Mouse (Mus musculus): Measurements from ENCODE around the gene Ptpa.

Ptpa gene

GRCm38 (mm10) chr2:30439631-30440030 is 23.8 kb downstream of the Ptpa start:
- no peak for DNase-seq

- DNase-seq, result no peak
Observed at GRCm38 (mm10) chr2:30440211-30440700, 24.4 kb downstream of the Ptpa start.

GRCm38 (mm10) chr2:30440701-30441517 is 25.1 kb downstream of the Ptpa start:
- peak; percentile 69 for DNase-seq

- peak; percentile 53 for DNase-seq
Observed at GRCm38 (mm10) chr2:30441518-30442497, 26.0 kb downstream of the Ptpa start.

GRCm38 (mm10) chr2:30442498-30442890 is 26.7 kb downstream of the Ptpa start:
- DNase-seq, result no peak

- DNase-seq, result no peak
Observed at GRCm38 (mm10) chr2:30443281-30443680, 27.4 kb downstream of the Ptpa start.

GRCm38 (mm10) chr2:30444006-30444405 is 28.2 kb downstream of the Ptpa start:
- DNase-seq, result no peak

GRCm38 (mm10) chr2:30444450-30444849 is 28.6 kb downstream of the Ptpa start:
- DNase-seq, result no peak

- no peak for DNase-seq
Observed at GRCm38 (mm10) chr2:30445312-30445711, 29.5 kb downstream of the Ptpa start.

GRCm38 (mm10) chr2:30446891-30447826 is 31.3 kb downstream of the Ptpa start:
- DNase-seq, result no peak

GRCm38 (mm10) chr2:30448371-30448770 is 32.5 kb downstream of the Ptpa start:
- no peak for DNase-seq

GRCm38 (mm10) chr2:30450530-30450929 is 34.7 kb downstream of the Ptpa start:
- peak; percentile 55 for DNase-seq

GRCm38 (mm10) chr2:30451525-30451924 is 35.7 kb downstream of the Ptpa start:
- DNase-seq, result no peak

GRCm38 (mm10) chr2:30453570-30453969 is 37.7 kb downstream of the Ptpa start:
- DNase-seq, result no peak

GRCm38 (mm10) chr2:30454587-30454986 is 38.7 kb downstream of the Ptpa start:
- no peak for DNase-seq

- no peak for DNase-seq
Observed at GRCm38 (mm10) chr2:30456104-30456980, 40.5 kb downstream of the Ptpa start.

- no peak for DNase-seq
Observed at GRCm38 (mm10) chr2:30458349-30458748, 42.5 kb downstream of the Ptpa start.

GRCm38 (mm10) chr2:30459241-30459640 is 43.4 kb downstream of the Ptpa start:
- no peak for DNase-seq

- peak; percentile 15 for DNase-seq
Observed at GRCm38 (mm10) chr2:30463341-30463761, 47.5 kb downstream of the Ptpa start.

- peak; percentile 66 for DNase-seq
Observed at GRCm38 (mm10) chr2:30463904-30464330, 48.1 kb downstream of the Ptpa start.

- no peak for DNase-seq
Observed at GRCm38 (mm10) chr2:30464411-30464810, 48.6 kb downstream of the Ptpa start.

Data from thymus, postnatal 4 days (tissue).